Mouse (Mus musculus): ENCODE results near the gene Tjp3.

DNA sequence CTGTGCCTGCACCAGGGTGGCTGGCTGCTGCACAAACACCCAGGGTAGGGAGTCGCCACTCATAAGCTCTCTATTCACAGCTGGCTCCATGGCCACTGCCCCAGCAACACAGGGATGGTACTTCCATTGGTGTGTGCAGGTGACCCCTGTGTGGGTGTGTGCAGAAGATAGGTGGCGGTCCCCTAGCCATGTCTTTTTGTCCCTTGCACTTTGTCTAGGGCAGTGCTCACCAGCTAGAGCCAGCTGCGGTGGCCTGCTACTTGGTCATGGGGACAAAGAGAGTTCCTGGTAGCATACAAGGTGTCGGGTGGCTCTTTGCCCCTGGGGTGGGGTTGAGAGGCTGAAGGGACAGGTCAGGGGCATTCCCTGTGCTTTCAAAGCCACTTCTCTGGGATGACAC lies 47.2 kb downstream of the Tjp3 start:
- no peak for TF ChIP-seq POLR2A (IDR thresholded peaks at IDR 0.05; ENCODE audit: control insufficient read depth, extremely low read depth, insufficient read depth, low read length, poor library complexity)
- no peak for TF ChIP-seq CTCF (IDR thresholded peaks at IDR 0.05; ENCODE audit: borderline replicate concordance, control insufficient read depth, extremely low read depth, insufficient read depth, low read length, poor library complexity)

Data from thymus, adult 2 months (tissue).